Mouse (Mus musculus) ES-E14 (cell line): ENCODE data around the gene Radil. TPM values are rescaled to one million over a fixed set of nuclear protein-coding genes. Genes with fewer than 3 reads are reported as not detected.

ENCODE experiments used
- DNase-seq: peaks from one replicate; pipeline ENCODE4 v3.0.0-alpha.2; 2013; ENCODE audit warnings: low read depth, low spot score
- H3K27ac ChIP-seq: 2 replicates; pipeline ENCODE4 v1.5.1; 2012; ENCODE audit warnings: low read depth, mild to moderate bottlenecking, low read length, moderate library complexity, mixed read lengths; ENCODE audit not compliant: poor library complexity, insufficient read depth, severe bottlenecking
- H3K36me3 ChIP-seq: 2 replicates; pipeline ENCODE4 v1.6.1; 2012; ENCODE audit warnings: mild to moderate bottlenecking, low read length, moderate library complexity, mixed read lengths; ENCODE audit not compliant: control insufficient read depth, poor library complexity, insufficient read depth, severe bottlenecking
- H3K4me1 ChIP-seq, 2 experiments: fragments of 150-350 bp in 1 of 2; sonication (generic) in 1 of 2; 2 replicates each; pipeline ENCODE4 v1.6.1; 2012; ENCODE audit warnings: low read length in 2 of 2, mild to moderate bottlenecking in 1 of 2, mixed read lengths in 1 of 2; ENCODE audit not compliant: control insufficient read depth in 2 of 2, insufficient read depth in 2 of 2, poor library complexity in 1 of 2
- H3K4me3 ChIP-seq, 2 experiments: fragments of 150-350 bp in 1 of 2; sonication (generic) in 1 of 2; 2 replicates each; pipeline ENCODE4 v1.5.1; 2012; ENCODE audit warnings: low read length in 2 of 2, low read depth in 1 of 2, mild to moderate bottlenecking in 1 of 2, mixed read lengths in 1 of 2; ENCODE audit not compliant: insufficient read depth in 1 of 2, poor library complexity in 1 of 2, severe bottlenecking in 1 of 2
- H3K9ac ChIP-seq: 2 replicates; pipeline ENCODE4 v1.6.1; 2012; ENCODE audit warnings: low read depth, mild to moderate bottlenecking, low read length, mixed read lengths; ENCODE audit not compliant: poor library complexity, insufficient read depth, severe bottlenecking
- H3K9me3 ChIP-seq: fragments of 150-350 bp; sonication (generic); 2 replicates; pipeline ENCODE4 v1.6.1; 2012; ENCODE audit warnings: low read depth, mild to moderate bottlenecking, low read length; ENCODE audit not compliant: control insufficient read depth, insufficient read depth
- CHD2 ChIP-seq: IDR thresholded peaks from 2 replicates; pipeline ENCODE4 v1.6.1; 2014; ENCODE audit warnings: mild to moderate bottlenecking, low read depth, low read length, inconsistent platforms
- HCFC1 ChIP-seq: IDR thresholded peaks from 2 replicates; pipeline ENCODE4 v1.6.1; 2012; ENCODE audit warnings: low read length, inconsistent platforms, borderline replicate concordance; ENCODE audit not compliant: insufficient read depth
- MAFK ChIP-seq: IDR thresholded peaks from 2 replicates; pipeline ENCODE4 v1.6.1; 2014; ENCODE audit warnings: mild to moderate bottlenecking, low read depth, low read length, inconsistent platforms; ENCODE audit not compliant: insufficient read depth
- ZC3H11A ChIP-seq: IDR thresholded peaks from 2 replicates; pipeline ENCODE4 v1.6.1; 2012; ENCODE audit warnings: low read depth, mild to moderate bottlenecking, inconsistent platforms, low read length, borderline replicate concordance
- ZNF384 ChIP-seq: IDR thresholded peaks from 2 replicates; pipeline ENCODE4 v1.6.1; 2012; ENCODE audit warnings: low read depth, low read length, inconsistent platforms
- in situ Hi-C, 2 experiments: fragments of 600-800 bp; cut with MboI; formaldehyde crosslinking; loops; one replicate each; pipeline ENCODE4 v1.15.1; 2025; ENCODE audit warnings: low sequenced_read_pairs in 2 of 2, inconsistent platforms in 1 of 2; ENCODE audit not compliant: unreplicated experiment in 2 of 2
- total RNA-seq: library from RNA; depleted of rRNA; stranded (reverse); fragments of 300-350 nt; gene quantifications from 2 replicates; pipeline ENCODE4 v1.2.3, GENCODE M21; 2012

The Radil gene
- total RNA-seq, 1 experiment, result 6.2 TPM

GRCm38 (mm10) chr5:142576832-142577231 lies 25.9 kb upstream of the Radil start:
- Histone ChIP-seq H3K9me3 (no peaks in the 10 kb centered on the region), H3K27ac (no peak overlapping the region), H3K4me1 (peaks cover 0 to 5% of the 10 kb centered on the region in 2 experiments; a peak in 1 of 4 replicates), H3K9ac (no peak overlapping the region), H3K4me3 (no peak overlapping the region), H3K36me3 (no peaks in the 10 kb centered on the region)
- no peak for DNase-seq
- TF ChIP-seq HCFC1 (no peak), ZNF384 (no peak), MAFK (no peak), ZC3H11A (no peak), CHD2 (no peak)
- in situ Hi-C loops, result no loop called here

- H3K9ac ChIP-seq, result no peak overlapping the region
- TF ChIP-seq ZC3H11A (no peak), CHD2 (no peak), HCFC1 (no peak), ZNF384 (no peak), MAFK (no peak)
- in situ Hi-C loops, result no loop called here
- no peaks in the 10 kb centered on the region for H3K36me3 ChIP-seq
- no peak overlapping the region for H3K27ac ChIP-seq
- DNase-seq, result no peak
- H3K4me1 ChIP-seq, result peaks cover 0 to 5% of the 10 kb centered on the region in 2 experiments; a peak in 1 of 4 replicates
- H3K4me3 ChIP-seq, result no peak overlapping the region
- no peaks in the 10 kb centered on the region for H3K9me3 ChIP-seq
Observed at GRCm38 (mm10) chr5:142574323-142575057, 23.6 kb upstream of the Radil start.

- H3K4me1 ChIP-seq, result peaks cover 0 to 8% of the 10 kb centered on the region in 2 experiments; a peak in 1 of 4 replicates
- no peak overlapping the region for H3K27ac ChIP-seq
- H3K36me3 ChIP-seq, result no peaks in the 10 kb centered on the region
- TF ChIP-seq CHD2 (no peak), ZNF384 (no peak), HCFC1 (no peak), MAFK (no peak), ZC3H11A (no peak)
- no peak for DNase-seq
- no peak overlapping the region for H3K9ac ChIP-seq
- in situ Hi-C loops, result no loop called here
- H3K9me3 ChIP-seq, result no peaks in the 10 kb centered on the region
- no peak overlapping the region for H3K4me3 ChIP-seq
Observed at GRCm38 (mm10) chr5:142564606-142565005, 13.7 kb upstream of the Radil start.

GRCm38 (mm10) chr5:142560261-142560660 lies 9.4 kb upstream of the Radil start:
- TF ChIP-seq ZNF384, result no peak
- no peak for TF ChIP-seq HCFC1
- no peak for TF ChIP-seq ZC3H11A
- no peak for TF ChIP-seq MAFK
- no peak for TF ChIP-seq CHD2
- no peak for DNase-seq
- Histone ChIP-seq H3K36me3 (no peaks in the 10 kb centered on the region), H3K4me1 (peaks cover 0 to 8% of the 10 kb centered on the region in 2 experiments; a peak in 1 of 4 replicates), H3K9ac (no peak overlapping the region), H3K9me3 (peaks cover 1% of the 10 kb centered on the region; the same call in 1 of the 2 replicates), H3K27ac (no peak overlapping the region), H3K4me3 (no peak overlapping the region)
- in situ Hi-C loops, result no loop called here
